Mouse (Mus musculus) cortical plate, adult 2 months (tissue): Measurements from ENCODE around the gene Tmem8.

ENCODE experiments used
- CTCF ChIP-seq: fragments of 200-500 bp; IDR thresholded peaks from 2 replicates; pipeline ENCODE4 v1.5.1; 2011; ENCODE audit warnings: mild to moderate bottlenecking, control low read depth, low read length; ENCODE audit not compliant: insufficient read depth; ENCODE audit errors: extremely low read depth
- POLR2A ChIP-seq: fragments of 200-500 bp; IDR thresholded peaks from 2 replicates; pipeline ENCODE4 v1.6.1; 2011; ENCODE audit warnings: mild to moderate bottlenecking, low read length, control low read depth; ENCODE audit not compliant: insufficient read depth; ENCODE audit errors: extremely low read depth

DNA sequence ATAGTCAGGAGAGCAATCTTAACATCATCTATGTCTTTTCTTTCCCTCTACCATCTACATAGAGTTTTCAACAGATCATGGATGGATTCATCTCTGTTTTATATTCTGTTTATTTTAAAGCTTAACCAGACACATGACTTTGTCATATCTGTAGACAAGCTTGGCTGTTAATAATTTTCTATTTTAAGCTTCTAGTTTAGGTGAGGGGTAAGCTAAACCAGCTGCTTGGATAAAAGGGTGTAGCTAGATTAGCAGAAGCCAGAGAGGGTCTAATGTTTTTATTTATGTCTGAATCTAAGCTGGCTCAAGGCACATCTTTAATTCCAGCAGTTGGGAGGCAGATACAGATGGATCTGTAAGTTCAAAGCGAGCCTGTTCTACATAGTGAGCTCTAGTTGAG, 49.6 kb downstream of the Tmem8 start:
- TF ChIP-seq CTCF: no peak
- TF ChIP-seq POLR2A: no peak
